Comparison of ENCODE assay signal across 23 mouse cellular contexts in genomic region chr5:20865193-20865755, GRCm38 (mm10). TPM values are rescaled to one million over a fixed set of nuclear protein-coding genes. Genes with fewer than 3 reads are reported as not detected.
DNase-seq lines count a peak whose midpoint lies in the region; ATAC-seq and TF ChIP-seq lines count a peak whose summit lies in the region.
"Had no signal": no experiment of that assay in that cellular context is flagged by ENCODE, and none has a peak within 500 bp of the region (broad histone marks: within the 10 kb centered on the region; RNA-seq: fewer than 3 reads in every experiment).

No protein-coding gene starts in this region.

- no peak overlapping the region for H3K4me3 ChIP-seq in gastrocnemius, adult 2 months
- H3K4me3 ChIP-seq in spleen, adult 2 months (ENCODE audit: extremely low read depth, insufficient read depth, insufficient read length), result no peak overlapping the region
- H3K4me3 ChIP-seq in thymus, adult 2 months (ENCODE audit: control insufficient read depth, insufficient read depth, low read length), result no peak overlapping the region
- H3K4me3 ChIP-seq: embryonic facial prominence, embryonic 10.5 days; forebrain, embryonic 13.5 days; heart, embryonic 13.5 days; limb, embryonic 12.5 days; midbrain, embryonic 15.5 days had no signal

- intact Hi-C loops in gastrocnemius, adult 2 months (cut with DNase I), result no loop called here

- no peak for TF ChIP-seq CTCF in gastrocnemius, adult 2 months (IDR thresholded peaks at IDR 0.05)
- no peak for TF ChIP-seq CTCF in spleen, adult 2 months (IDR thresholded peaks at IDR 0.05; ENCODE audit: extremely low read depth, insufficient read depth, insufficient read length, insufficient replicate concordance)
- TF ChIP-seq CTCF in thymus, adult 2 months (IDR thresholded peaks at IDR 0.05; ENCODE audit: borderline replicate concordance, control insufficient read depth, extremely low read depth, insufficient read depth, low read length, poor library complexity), result no peak

- H3K4me1 ChIP-seq in spleen, adult 2 months (ENCODE audit: control insufficient read depth, insufficient read depth, insufficient read length), result peaks cover 8% of the 10 kb centered on the region
- H3K4me1 ChIP-seq in thymus, adult 2 months (replicated peaks; ENCODE audit: control insufficient read depth, insufficient read depth, low read length), result 0 out of 2 replicates have a peak, but pooled peaks cover 2% of the 10 kb centered on the region
- H3K4me1 ChIP-seq: heart, embryonic 13.5 days; midbrain, embryonic 15.5 days had no signal

- ATAC-seq in inflammation-experienced regulatory T-cells, adult 6 months, result peak; percentile 32
- ATAC-seq: forebrain, embryonic 13.5 days; hindbrain, postnatal 0 days; midbrain, embryonic 15.5 days; Patski had no signal

- no peak for DNase-seq in gastrocnemius, adult 2 months
- no peak for DNase-seq in gastrocnemius, adult 8-10 months (ENCODE audit: low spot score in 2 of 2)
- no peak for DNase-seq in spleen, adult 2 months (ENCODE audit: low read depth in 1 of 2, low spot score in 2 of 2)
- no peak for DNase-seq in spleen, postnatal 36 days (ENCODE audit: low spot score in 2 of 2)
- no peak for DNase-seq in cerebellum, postnatal 4 days (ENCODE audit: low spot score in 2 of 2)
- no peak for DNase-seq in thymus, postnatal 25 days
- DNase-seq in thymus, adult 2 months, result no peak
- DNase-seq: adrenal gland, postnatal 25 days; cerebellum, adult 9-10 months; heart, postnatal 36 days; kidney, postnatal 14 days; layer of hippocampus, adult 9-11 months; lung, postnatal 4 days; thymus, postnatal 36 days had no signal

- no peaks in the 10 kb centered on the region for H3K36me3 ChIP-seq in spleen, adult 2 months (ENCODE audit: control insufficient read depth, insufficient read depth, low read length)
- no peaks in the 10 kb centered on the region for H3K36me3 ChIP-seq in thymus, adult 2 months (ENCODE audit: control insufficient read depth, insufficient read depth, low read length)
- H3K36me3 ChIP-seq: embryonic facial prominence, embryonic 10.5 days; heart, embryonic 13.5 days; limb, embryonic 12.5 days; midbrain, embryonic 15.5 days had no signal

- no peak for TF ChIP-seq POLR2A in spleen, adult 2 months (IDR thresholded peaks at IDR 0.05; ENCODE audit: low read depth, low read length)
- no peak for TF ChIP-seq POLR2A in thymus, adult 2 months (IDR thresholded peaks at IDR 0.05; ENCODE audit: control insufficient read depth, extremely low read depth, insufficient read depth, low read length, poor library complexity)

- 28% methylated on average over 2 of the region's 2 CpGs for WGBS in spleen, adult 2 months
- WGBS in thymus, adult 2 months, result 34% methylated on average over 2 of the region's 2 CpGs

- H3K27me3 ChIP-seq in spleen, adult 2 months (ENCODE audit: control insufficient read depth, insufficient read depth, low read length), result no peaks in the 10 kb centered on the region
- H3K27me3 ChIP-seq in thymus, adult 2 months (ENCODE audit: control insufficient read depth, insufficient read depth, low read length), result no peaks in the 10 kb centered on the region
- H3K27me3 ChIP-seq: forebrain, embryonic 13.5 days; heart, embryonic 13.5 days; limb, embryonic 12.5 days; midbrain, embryonic 15.5 days; Patski had no signal

- peak overlapping the region; percentile 16; the same call in 1 of the 2 replicates for H3K27ac ChIP-seq in gastrocnemius, adult 2 months
- peak overlapping the region; percentile 86 for H3K27ac ChIP-seq in spleen, adult 2 months (ENCODE audit: insufficient read depth, low read length)
- no peak overlapping the region for H3K27ac ChIP-seq in thymus, adult 2 months (ENCODE audit: control insufficient read depth, insufficient read depth, low read length)
- H3K27ac ChIP-seq: embryonic facial prominence, embryonic 10.5 days; forebrain, embryonic 13.5 days; heart, embryonic 13.5 days; hindbrain, postnatal 0 days; limb, embryonic 12.5 days; liver, embryonic 14.5 days; midbrain, embryonic 15.5 days had no signal

RNA-seq across cellular contexts. Expression of gene Phtf2, which starts 16.6 kb away (rescaled TPM):
- total RNA-seq in gastrocnemius, adult 2 months (2021), result 100 to 1,000 TPM; 176 to 181 TPM
- 100 to 1,000 TPM; 159 to 188 (median 172) TPM for total RNA-seq in gastrocnemius, adult 8-10 months (2022)
- 2.2 and 2.3 TPM in 2 replicates for polyA plus RNA-seq in spleen, adult 2 months (2012; rRNA removed)
- 10 to 100 TPM; 41.2 to 48.5 (median 41.4) TPM for polyA plus RNA-seq in inflammation-experienced regulatory T-cells, adult 6 months (2017; shearing (Covaris generic))
- polyA plus RNA-seq in thymus, adult 2 months (2012; rRNA removed), result 4.5 and 5.2 TPM in 2 replicates

RNA-seq across cellular contexts. Expression of gene Tmem60, which starts 16.7 kb away (rescaled TPM):
- 10 to 100 TPM; 17.6 to 19.7 TPM for total RNA-seq in gastrocnemius, adult 2 months (2021)
- total RNA-seq in gastrocnemius, adult 8-10 months (2022), result 10 to 100 TPM; 19.2 to 22.0 (median 21.4) TPM
- 4.5 and 5.2 TPM in 2 replicates for polyA plus RNA-seq in spleen, adult 2 months (2012; rRNA removed)
- 10 to 100 TPM; 44.3 to 53.7 (median 50.8) TPM for polyA plus RNA-seq in inflammation-experienced regulatory T-cells, adult 6 months (2017; shearing (Covaris generic))
- 12.6 and 15.5 TPM in 2 replicates for polyA plus RNA-seq in thymus, adult 2 months (2012; rRNA removed)
